Mouse (Mus musculus) brain, adult 2 months (tissue): Measurements from ENCODE around the gene St6galnac5.
"Not testable (repeated sequence)": the region's sequence is repeated elsewhere in the genome, so short reads cannot be mapped to it uniquely, and the experiment has no call there.

Experiments used
- DNase-seq: peaks from one replicate; pipeline ENCODE4 v3.0.0; 2011; ENCODE audit warnings: low read depth, low spot score

The St6galnac5 gene

GRCm38 (mm10) chr3:152793006-152793405 is 189.0 kb downstream of the St6galnac5 start:
- peak; percentile 33 for DNase-seq

DNA sequence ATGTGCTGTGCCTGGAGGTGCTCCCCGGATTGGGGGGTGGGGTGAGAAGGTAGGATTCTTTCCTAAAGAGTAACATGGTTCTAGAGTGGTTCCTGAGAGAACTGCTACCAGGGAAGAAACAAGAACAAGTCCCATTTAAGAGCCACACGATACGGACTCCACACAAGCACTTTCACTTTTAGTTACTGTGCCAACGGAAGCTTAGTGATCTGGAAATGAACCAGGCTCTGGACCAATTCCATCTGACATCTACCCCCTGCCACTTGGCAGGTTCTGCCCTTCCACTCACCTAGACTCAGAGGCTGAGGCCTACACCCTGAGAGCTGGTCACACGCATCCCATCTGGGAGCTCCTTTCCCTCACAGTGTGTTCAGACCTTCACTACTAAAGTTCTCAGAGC is 189.4 kb downstream of the St6galnac5 start:
- peak; percentile 25 for DNase-seq

GRCm38 (mm10) chr3:152788301-152788953 is 193.6 kb downstream of the St6galnac5 start:
- DNase-seq, result not testable (repeated sequence)

GRCm38 (mm10) chr3:152784353-152784752 is 197.7 kb downstream of the St6galnac5 start:
- DNase-seq, result not testable (repeated sequence)

DNA sequence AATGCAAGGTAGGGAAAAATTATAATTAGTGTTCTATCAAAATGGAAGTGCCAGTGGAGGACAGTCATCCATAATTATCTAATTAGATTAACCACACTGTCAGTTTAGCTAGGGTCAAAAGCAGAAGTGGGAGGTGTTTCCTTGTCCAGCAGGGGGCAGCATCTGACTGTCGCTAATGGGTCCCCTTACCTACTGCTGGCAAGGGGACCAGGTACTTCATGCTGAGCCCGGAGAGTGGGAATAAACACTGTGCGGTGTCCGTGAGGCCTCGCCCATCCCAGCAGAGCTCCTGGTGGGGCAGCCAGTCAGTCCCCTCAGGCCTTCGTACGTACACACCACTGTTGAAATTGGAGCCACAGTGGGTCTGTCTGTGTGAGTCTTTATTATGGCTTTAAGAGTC is 198.3 kb downstream of the St6galnac5 start:
- DNase-seq, result peak; percentile 85

GRCm38 (mm10) chr3:152779819-152780218 is 202.2 kb downstream of the St6galnac5 start:
- no peak for DNase-seq

- no peak for DNase-seq
Measured at GRCm38 (mm10) chr3:152776872-152777540, 205.0 kb downstream of the St6galnac5 start.

DNA sequence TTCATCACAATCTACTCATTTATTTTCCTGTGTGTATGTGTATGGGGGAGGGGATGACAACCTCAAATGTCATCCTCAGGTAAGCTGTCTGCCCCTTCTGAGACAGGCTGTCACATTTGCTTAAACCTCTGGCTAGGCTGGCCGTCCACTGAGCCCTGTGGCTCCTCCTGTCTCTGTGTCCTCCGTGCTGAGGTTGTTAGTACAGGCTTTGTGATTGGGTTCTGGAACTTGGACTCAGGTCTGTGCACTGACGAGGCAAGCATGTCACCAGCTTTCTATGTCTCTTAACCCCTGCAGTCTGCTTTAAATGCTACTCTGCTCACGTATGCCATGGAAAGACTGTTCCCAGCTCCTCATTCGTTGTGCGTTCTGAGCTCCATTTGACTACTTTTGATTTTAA is 205.7 kb downstream of the St6galnac5 start:
- DNase-seq, result no peak

DNA sequence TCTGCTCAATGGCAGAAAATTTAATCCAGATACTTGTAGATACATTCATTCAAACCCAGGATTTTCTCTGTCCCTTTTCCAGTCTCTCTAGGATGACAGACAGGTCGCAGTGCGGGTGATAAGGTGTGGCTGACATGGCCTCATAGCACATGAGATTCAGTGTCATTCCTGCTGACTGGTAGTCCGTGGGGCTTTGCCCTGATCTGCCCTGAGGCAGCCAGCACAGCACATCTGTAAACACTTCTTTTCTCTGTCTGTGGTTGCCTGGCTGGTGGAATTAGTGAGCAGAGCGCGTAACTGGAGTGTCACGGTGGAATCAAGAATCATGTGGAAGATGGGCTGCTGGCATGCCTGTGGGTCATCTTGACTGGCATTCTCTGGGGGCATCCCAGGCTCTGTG is 212.0 kb downstream of the St6galnac5 start:
- no peak for DNase-seq

DNA sequence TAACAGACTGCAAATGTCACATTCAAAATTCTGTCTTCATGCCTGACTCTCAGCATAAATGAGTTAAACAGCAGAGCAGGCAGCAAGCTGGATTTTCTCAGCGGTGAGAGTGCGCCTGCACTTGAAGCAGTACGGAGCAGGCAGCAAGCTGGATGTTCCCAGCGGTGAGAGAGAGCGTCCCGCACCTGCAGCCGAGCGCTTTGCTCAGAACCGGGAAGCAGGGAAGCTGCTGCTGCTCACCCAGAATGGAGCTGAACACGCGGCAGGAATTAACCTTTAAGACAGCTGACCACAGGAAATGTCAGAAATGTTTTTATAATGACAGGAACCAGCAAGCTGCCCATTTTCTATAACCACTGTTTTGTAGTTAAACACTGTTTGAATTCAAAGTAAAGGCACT is 214.6 kb downstream of the St6galnac5 start:
- DNase-seq, result peak; percentile 43
